Mouse (Mus musculus) left cerebral cortex, postnatal 4 days (tissue): ENCODE measurements around the gene Phykpl. TPM values are rescaled to one million over a fixed set of nuclear protein-coding genes. Genes with fewer than 3 reads are reported as not detected.
"Not testable (repeated sequence)": the region's sequence is repeated elsewhere in the genome, so short reads cannot be mapped to it uniquely, and the experiment has no call there.

Experiments used
- DNase-seq: peaks from one replicate; pipeline ENCODE4 v3.0.0-alpha.2; 2022
- intact Hi-C: fragments of 180-260 bp; cut with DNase I; formaldehyde crosslinking; loops from one replicate; pipeline ENCODE4 v1.15.1; 2025
- total RNA-seq, 2 experiments: library from RNA; stranded (reverse); gene quantifications; 2 replicates each; pipeline ENCODE4 v1.2.3; 2021

The Phykpl gene
- total RNA-seq, 2 experiments from 2014 or later = 7.6 to 8.1 TPM

DNA sequence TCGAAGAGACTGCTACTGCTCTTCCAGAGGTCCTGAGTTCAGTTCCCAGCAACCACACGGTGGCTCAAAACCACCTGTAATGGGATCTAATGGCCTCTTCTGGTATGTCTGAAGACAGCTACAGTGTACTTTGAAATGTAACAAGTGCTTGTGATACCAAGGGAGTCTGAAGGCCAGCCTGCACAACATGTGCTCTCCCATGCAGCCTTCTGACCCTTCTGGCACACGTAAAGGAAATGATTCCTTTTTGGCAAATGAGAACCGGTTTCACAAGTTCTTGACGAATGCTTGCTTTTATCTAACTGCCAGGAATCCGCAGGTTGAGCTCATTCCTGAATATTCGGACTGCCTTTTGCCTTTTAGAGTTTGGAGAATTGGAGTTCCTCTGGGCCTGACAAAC is 30.6 kb downstream of the Phykpl start:
- intact Hi-C loops = loop anchor here (5.0 kb wide), 1 partner anchor 67 kb away; no protein-coding TSS in a partner anchor
- no peak for DNase-seq

DNA sequence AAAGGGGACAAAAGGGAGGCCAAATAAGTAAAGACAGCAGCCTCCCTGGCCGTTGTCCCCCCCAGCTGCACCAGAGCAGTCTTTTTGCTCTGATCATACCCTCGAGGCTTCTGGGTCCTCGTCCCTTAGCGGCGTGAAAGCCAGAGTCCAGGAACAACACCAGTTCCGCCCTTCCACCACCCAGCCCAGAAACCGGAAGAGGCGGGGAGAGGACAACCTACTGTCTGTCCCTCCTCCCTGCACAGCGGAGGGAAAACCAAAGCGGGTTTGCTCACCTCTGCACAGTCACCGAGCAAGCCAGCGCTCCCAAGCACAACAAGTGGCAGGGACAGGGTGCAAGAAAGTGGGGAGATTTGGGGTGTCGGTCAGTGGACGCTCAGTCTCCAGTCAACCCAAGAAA is 31.0 kb downstream of the Phykpl start:
- DNase-seq = peak; percentile 34
- intact Hi-C loops = loop anchor here (5.0 kb wide), 1 partner anchor 67 kb away; no protein-coding TSS in a partner anchor

GRCm38 (mm10) chr11:51616113-51616512 is 31.6 kb downstream of the Phykpl start:
- intact Hi-C loops = loop anchor here (5.0 kb wide), 1 partner anchor 66 kb away; no protein-coding TSS in a partner anchor
- DNase-seq = not testable (repeated sequence)

DNA sequence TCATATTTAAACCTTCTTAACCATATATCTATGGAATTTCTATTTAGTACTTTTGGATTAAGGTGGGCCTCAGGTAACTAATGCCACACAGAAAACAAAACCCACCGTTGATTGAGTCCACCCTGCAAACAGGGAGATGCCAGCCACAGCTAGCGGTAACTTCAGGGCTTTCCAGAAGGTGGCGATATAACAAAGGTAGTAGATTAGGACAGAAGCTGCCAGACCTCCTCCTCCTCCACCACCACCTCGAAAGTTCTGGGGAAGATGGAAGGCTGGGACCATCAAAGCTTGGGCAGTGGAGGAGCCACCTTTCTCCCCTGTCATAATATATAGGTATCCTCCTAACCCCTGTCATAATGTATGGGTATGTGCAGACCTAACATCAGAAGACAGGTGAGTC is 33.1 kb downstream of the Phykpl start:
- intact Hi-C loops = loop anchor here (5.0 kb wide), 1 partner anchor 65 kb away; no protein-coding TSS in a partner anchor
- peak; percentile 75 for DNase-seq

DNA sequence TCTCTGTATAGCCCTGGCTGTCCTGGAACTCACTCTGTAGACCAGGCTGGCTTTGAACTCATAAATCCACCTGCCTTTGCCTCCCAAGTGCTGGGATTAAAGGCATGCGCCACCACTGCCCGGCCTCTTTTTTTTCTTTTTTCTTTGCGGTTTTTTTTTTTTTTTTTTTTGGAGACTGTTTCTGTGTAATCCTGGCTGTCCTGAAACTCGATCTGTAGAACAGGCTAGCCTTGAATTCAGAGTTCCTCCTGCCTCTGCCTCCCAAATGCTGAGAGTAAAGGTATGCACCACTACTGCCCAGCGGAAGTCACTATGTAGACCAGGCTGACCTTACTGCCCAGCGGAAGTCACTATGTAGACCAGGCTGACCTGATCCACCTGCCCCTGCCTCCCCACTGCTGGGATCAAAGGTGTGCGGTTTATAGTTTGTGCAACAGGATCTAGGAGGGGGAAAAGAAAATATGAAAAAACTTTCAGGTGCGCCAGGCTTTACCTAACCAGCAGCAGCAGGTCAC is 34.4 kb downstream of the Phykpl start:
- intact Hi-C loops = loop anchor here (5.0 kb wide), 1 partner anchor 63 kb away; no protein-coding TSS in a partner anchor
- DNase-seq = no peak

- peak; percentile 96 for DNase-seq
- intact Hi-C loops = loop anchor here (5.0 kb wide), 1 partner anchor 63 kb away; no protein-coding TSS in a partner anchor
Measured at GRCm38 (mm10) chr11:51619409-51620060, 35.0 kb downstream of the Phykpl start, which contains the start of gene Nhp2. Gene Nhp2, plus strand, starts transcription at chr11:51619735.

- intact Hi-C loops = no loop called here
- DNase-seq = no peak
Measured at GRCm38 (mm10) chr11:51620084-51620483, 35.5 kb downstream of the Phykpl start.

DNA sequence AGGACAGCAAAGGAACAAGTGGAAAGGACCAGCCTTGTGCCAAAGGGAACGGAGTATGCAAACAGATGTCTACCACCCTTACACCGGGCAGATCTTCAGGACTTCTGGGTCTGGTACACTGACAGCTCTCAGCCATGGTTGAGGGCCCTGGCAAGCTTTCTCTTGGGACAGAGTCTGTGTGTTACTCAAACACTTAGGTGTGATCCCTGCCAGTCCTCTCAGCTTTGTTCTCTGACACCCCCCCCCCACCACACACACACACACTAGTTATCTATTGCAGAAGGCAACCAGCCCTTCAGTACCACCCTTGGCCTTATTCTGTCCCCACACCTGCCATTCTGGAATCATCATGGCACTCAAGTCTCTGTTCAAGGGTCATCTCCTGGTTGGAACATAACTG is 37.2 kb downstream of the Phykpl start:
- DNase-seq = no peak
- intact Hi-C loops = no loop called here

DNA sequence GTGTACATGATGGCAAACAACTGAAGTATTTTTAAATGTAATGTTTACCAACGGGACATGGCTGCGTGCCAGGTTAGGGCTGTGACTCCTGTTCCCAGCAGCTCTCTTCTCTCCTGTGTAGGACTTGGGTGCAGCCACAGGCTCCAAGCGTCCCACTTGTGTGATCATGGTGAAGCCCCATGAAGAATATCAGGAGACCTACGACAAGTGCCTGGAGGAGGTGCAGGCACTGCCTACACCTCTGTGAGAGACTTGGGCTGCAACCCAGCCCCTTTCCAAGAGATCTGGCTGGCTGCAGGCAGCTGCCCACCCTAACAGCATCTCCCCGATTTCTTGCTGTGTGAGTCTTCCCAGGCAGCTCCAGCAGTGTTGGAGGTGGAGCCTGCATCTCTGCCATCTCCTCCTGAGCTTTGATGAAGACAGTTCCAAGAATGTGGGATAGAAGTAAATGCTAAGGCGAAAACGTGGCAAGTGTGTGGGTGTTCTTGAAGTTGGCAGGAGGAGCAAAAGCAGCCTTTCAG is 38.5 kb downstream of the Phykpl start:
- DNase-seq = no peak

GRCm38 (mm10) chr11:51625187-51625820 is 40.7 kb downstream of the Phykpl start:
- no peak for DNase-seq
- intact Hi-C loops = no loop called here

More for the DNA sequence above, 38.5 kb downstream of the Phykpl start:
- intact Hi-C loops = no loop called here

DNA sequence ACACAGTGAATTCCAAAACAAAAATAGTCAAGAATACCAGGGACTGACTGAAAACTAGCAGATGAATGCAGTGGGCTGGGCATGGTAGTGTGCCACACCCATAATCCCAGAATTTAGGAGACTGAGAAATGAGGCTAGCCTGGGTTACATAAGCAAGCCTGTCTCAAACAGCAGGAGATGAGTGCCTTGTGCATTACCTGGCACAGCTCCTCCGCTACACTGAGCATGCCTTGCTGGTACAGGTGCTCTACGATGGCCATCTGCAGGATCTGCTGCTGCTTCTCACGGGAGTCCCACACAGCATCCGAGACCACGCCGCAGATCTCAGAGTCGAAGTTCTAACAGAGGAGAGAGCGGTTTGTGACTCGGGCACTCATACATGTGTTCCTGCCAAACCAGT is 42.9 kb downstream of the Phykpl start:
- no peak for DNase-seq
- intact Hi-C loops = no loop called here

DNA sequence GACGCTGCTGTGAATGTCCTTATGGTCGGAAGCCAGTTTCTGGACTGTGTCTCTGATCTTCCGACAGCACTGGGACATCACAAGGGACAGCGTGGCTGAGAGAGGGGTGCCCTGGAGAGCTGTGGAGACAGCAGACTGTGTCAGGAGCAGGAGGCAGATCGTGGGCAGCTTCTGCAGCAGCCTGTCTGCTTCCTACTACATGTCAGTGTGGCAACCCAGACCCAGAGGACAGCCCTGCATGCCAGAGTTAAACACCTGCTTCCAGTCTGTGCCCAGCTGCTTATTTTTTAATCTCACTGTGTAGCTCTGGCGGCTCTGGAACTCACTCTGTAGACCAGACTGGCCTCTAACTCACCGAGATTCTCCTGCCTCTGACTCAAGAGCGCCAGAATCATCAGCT is 43.4 kb downstream of the Phykpl start:
- intact Hi-C loops = no loop called here
- no peak for DNase-seq

DNA sequence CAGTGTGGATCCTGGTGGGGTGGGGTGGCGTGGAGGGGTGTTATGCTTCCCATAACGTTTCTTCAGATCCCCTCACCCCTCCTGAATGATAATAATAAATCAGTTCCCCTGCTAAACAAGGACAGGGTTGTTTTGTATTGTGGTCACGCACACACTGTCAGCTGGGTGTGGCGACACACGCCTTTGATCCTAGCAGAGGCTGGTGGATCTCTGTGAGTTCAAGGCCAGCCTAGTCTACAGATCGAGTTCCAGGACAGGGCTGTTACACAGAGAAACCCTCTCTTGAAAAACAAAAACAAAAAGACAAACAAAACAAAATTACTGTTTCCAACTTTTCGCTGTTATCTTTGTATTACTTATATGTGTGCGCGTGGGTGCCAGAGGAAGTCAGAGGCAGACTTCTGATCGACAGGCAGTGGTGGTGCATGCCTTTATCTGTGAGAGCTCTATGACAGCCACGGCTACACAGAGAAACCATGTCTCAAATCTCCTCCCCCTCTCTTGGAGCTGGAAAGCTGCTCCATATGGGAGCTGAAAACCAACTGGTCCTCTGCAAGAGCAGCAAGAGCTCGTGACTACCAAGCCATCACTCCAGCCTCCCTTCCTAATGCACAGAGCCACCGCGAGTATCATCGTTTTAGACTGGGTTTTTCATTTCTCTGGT is 45.2 kb downstream of the Phykpl start:
- intact Hi-C loops = no loop called here
- DNase-seq = no peak

DNA sequence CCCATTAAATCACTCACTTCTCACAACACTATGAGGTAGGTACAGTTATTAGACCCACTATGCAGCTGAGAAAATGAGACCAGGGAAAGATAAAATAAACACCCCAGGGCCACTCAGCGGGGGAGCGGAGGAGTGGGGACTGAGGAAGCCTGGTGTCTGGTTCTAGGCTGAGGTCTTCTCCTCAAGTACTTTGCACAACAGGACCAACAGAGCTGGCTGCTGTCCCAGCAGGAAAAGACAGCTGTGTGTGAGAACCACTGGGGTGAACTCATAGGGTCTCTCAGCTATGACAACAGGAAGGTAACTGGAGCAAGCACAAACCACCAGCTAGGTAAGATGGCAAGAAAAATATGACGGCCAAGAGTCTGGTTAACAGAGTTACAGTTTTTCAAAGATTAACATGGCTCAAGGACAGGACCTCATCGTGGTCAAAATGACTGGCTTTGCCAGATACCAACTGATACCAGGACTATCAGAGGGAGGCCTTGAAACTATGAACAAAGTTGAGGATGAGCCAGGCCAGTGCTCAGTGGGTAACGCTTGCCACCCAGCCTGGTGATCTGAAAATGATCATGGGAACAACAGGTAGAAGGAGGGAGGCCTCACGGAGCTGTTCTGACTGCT is 47.7 kb downstream of the Phykpl start:
- no peak for DNase-seq
- intact Hi-C loops = no loop called here

DNA sequence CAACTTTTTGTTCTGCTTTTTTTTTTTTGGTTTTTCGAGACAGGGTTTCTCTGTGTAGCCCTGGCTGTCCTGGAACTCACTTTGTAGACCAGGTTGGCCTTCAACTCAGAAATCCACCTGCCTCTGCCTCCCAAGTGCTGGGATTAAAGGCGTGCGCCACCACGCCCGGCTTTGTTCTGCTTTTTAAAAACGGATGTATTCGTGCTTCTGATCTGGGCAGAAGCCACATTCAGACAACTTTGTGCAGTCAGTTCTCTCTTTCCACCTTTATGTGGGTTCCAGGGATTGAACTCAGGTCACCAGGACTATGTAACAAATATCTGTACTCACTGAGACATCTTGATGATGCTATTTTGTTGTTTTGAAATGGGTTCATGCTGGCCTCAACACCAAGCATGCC is 48.6 kb downstream of the Phykpl start:
- intact Hi-C loops = not testable (repeated sequence)

DNA sequence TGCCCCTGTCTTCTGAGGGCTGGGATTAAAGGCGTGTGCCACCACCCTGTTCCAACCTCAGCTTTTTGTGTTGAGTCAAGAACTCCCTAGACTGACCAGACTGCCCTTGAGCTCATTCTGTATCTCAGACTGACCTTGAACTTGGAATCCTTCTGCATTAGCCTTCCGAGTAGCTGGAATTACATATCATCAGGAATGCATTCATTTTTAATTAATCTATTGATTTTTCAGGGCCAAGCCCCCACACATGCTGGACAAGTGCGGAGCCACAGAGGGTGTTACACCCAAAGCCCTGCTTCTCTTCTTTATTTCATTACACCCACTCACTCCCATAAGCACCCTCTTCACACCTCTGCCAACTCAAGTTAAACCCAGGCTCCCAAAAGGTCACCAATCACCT is 49.2 kb downstream of the Phykpl start:
- intact Hi-C loops = no loop called here
- no peak for DNase-seq

More for the DNA sequence above, 48.6 kb downstream of the Phykpl start:
- not testable (repeated sequence) for DNase-seq

DNA sequence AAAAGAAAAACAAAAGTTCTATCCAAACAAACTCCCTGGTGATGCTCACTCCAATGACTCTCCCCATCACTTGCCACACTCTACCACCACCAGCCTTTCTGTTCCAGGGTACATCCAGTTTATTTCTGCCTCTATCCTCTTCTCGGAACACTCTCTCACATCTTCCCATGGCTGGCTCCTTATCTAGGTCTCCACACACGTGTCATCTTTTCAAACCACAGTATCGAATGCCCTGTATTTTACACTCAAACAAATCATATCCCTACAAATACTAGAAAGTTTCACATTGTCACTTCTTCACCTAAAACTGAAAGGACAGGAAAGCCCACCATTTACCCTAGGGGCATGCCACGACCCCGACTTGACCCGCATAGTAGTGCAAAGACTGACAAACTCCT is 50.6 kb downstream of the Phykpl start:
- intact Hi-C loops = no loop called here
- no peak for DNase-seq

DNA sequence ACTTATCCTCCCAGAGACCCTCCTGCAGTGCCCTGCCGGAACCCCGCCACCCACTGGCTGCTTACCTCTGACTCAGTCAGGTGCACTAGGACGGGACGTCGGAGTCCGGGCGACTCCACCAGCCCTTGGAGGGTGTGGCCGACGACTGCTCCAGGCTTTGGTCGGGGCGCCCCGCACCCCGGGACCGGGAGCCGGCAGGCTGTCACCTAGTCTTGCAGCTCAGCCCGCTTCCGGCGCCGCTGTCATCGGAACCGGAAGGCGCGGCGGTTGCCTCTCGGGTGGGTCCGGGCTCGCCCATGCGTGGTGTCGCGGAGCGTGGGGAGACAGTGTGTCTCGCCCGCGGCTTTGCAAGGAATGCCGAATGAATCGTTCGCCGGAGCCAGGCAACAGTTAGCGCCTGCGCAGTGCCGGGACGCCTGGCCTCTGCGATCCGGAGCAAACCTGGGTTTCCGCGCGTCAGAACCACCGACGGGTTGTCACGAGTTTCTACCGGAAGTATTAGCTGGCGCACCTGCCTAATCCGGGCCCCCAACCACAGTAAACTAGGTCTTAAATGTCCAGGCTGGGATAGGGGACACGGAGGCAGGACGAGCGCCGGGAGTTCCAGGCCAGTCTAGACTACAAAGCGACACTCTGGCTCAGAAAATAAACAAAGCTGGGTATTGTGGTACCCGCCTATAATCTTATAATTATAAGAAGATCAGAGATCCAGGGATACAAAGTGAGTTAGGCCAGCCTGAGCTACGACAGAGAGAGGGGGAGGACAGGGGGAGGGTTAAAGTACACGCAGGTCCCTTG is 51.2 kb downstream of the Phykpl start, which contains the start of gene Rmnd5b:
Rmnd5b (minus strand) TSS at position 372 of the 798 bp plus-strand sequence.
- intact Hi-C loops = no loop called here

GRCm38 (mm10) chr11:51636323-51636684 is 51.7 kb downstream of the Phykpl start:
- intact Hi-C loops = no loop called here

More for the DNA sequence above, 51.2 kb downstream of the Phykpl start, which contains the start of gene Rmnd5b:
- peak; percentile 88 for DNase-seq

More at GRCm38 (mm10) chr11:51636323-51636684, 51.7 kb downstream of the Phykpl start:
- DNase-seq = peak; percentile 54
